Mouse (Mus musculus) G1E (cell line): ENCODE results near the gene Gm20716.

ENCODE experiments used
- CTCF ChIP-seq: IDR thresholded peaks from 2 replicates; pipeline ENCODE4 v1.5.1; 2012; ENCODE audit warnings: low read depth, low read length, inconsistent platforms, mixed read lengths
- GATA2 ChIP-seq: IDR thresholded peaks from 2 replicates; pipeline ENCODE4 v1.6.1; 2012; ENCODE audit warnings: low read depth, low read length, inconsistent platforms, borderline replicate concordance

GRCm38 (mm10) chr2:168257188-168257587, 27.0 kb upstream of the Gm20716 start:
- TF ChIP-seq CTCF: no peak
- no peak for TF ChIP-seq GATA2
